Mouse (Mus musculus) myocyte (in vitro differentiated cells): ENCODE data around the gene Wnt2. TPM values are rescaled to one million over a fixed set of nuclear protein-coding genes. Genes with fewer than 3 reads are reported as not detected.

Experiments used
- H3K27me3 ChIP-seq: one replicate; pipeline ENCODE4 v1.6.1; 2011; ENCODE audit not compliant: control insufficient read depth, insufficient read depth, insufficient read length
- H3K36me3 ChIP-seq: one replicate; pipeline ENCODE4 v1.6.1; 2011; ENCODE audit not compliant: control insufficient read depth, insufficient read depth
- H3K4me2 ChIP-seq: one replicate; pipeline ENCODE4 v1.6.1; 2011; ENCODE audit warnings: low read depth, control low read depth
- H3K4me3 ChIP-seq: one replicate; pipeline ENCODE4 v1.5.1; 2011; ENCODE audit warnings: mild to moderate bottlenecking, control low read depth, moderate library complexity
- H3K79me2 ChIP-seq: one replicate; pipeline ENCODE4 v1.6.1; 2011; ENCODE audit not compliant: control insufficient read depth, insufficient read depth
- H3ac ChIP-seq: one replicate; pipeline ENCODE4 v1.6.1; 2011; ENCODE audit not compliant: control insufficient read depth, insufficient read length
- CEBPB ChIP-seq: IDR thresholded peaks from 2 replicates; pipeline ENCODE4 v1.6.1; 2011; ENCODE audit warnings: mild to moderate bottlenecking, moderate library complexity; ENCODE audit not compliant: poor library complexity, insufficient read depth, severe bottlenecking
- E2F4 ChIP-seq: IDR thresholded peaks from one replicate; pipeline ENCODE4 v1.6.1; 2011; ENCODE audit warnings: mild to moderate bottlenecking, control low read depth, moderate library complexity; ENCODE audit not compliant: insufficient read depth
- MAX ChIP-seq: IDR thresholded peaks from one replicate; pipeline ENCODE4 v1.6.1; 2011; ENCODE audit warnings: low read depth, mild to moderate bottlenecking, control low read depth
- MYOD1 ChIP-seq, 3 experiments: IDR thresholded peaks; one replicate each; pipeline ENCODE4 v1.6.1; 2011; ENCODE audit warnings: control low read depth in 2 of 3, low read depth in 2 of 3, mild to moderate bottlenecking in 2 of 3, moderate library complexity in 1 of 3; ENCODE audit not compliant: insufficient read length in 2 of 3, control insufficient read depth in 1 of 3
- MYOG ChIP-seq, 3 experiments: IDR thresholded peaks; one replicate each; pipeline ENCODE4 v1.6.1; 2011; ENCODE audit warnings: control low read depth in 2 of 3, low read depth in 2 of 3, mild to moderate bottlenecking in 2 of 3; ENCODE audit not compliant: insufficient read length in 2 of 3, control insufficient read depth in 1 of 3, insufficient read depth in 1 of 3
- POLR2A ChIP-seq: IDR thresholded peaks from one replicate; pipeline ENCODE4 v1.6.1; 2011; ENCODE audit warnings: low read depth, mild to moderate bottlenecking, control low read depth, moderate library complexity; ENCODE audit not compliant: insufficient read length
- POLR2AphosphoS2 ChIP-seq: IDR thresholded peaks from one replicate; pipeline ENCODE4 v1.6.1; 2011; ENCODE audit warnings: low read depth, control low read depth; ENCODE audit not compliant: insufficient read length
- REST ChIP-seq: IDR thresholded peaks from one replicate; pipeline ENCODE4 v1.6.1; 2011; ENCODE audit warnings: mild to moderate bottlenecking, control low read depth, moderate library complexity; ENCODE audit not compliant: insufficient read depth, insufficient read length
- SRF ChIP-seq: IDR thresholded peaks from one replicate; pipeline ENCODE4 v1.6.1; 2011; ENCODE audit warnings: low read depth; ENCODE audit not compliant: control insufficient read depth, insufficient read length
- TCF12 ChIP-seq: IDR thresholded peaks from one replicate; pipeline ENCODE4 v1.6.1; 2011; ENCODE audit warnings: mild to moderate bottlenecking, control low read depth; ENCODE audit not compliant: poor library complexity, insufficient read depth, severe bottlenecking
- TCF3 ChIP-seq: IDR thresholded peaks from one replicate; pipeline ENCODE4 v1.6.1; 2011; ENCODE audit warnings: low read depth, control low read depth; ENCODE audit not compliant: insufficient read length
- USF1 ChIP-seq: IDR thresholded peaks from one replicate; pipeline ENCODE4 v1.6.1; 2011; ENCODE audit warnings: low read depth, mild to moderate bottlenecking, control low read depth, moderate library complexity
- polyA plus RNA-seq: library from polyadenylated mRNA; unstranded; fragments of >200 nt; fragmentation: generic; extraction: Trizol; gene quantifications from one replicate; pipeline ENCODE4 v1.2.1, GENCODE M21; 2012; ENCODE audit warnings: missing spikeins

The Wnt2 gene
- polyA plus RNA-seq, 1 experiment, result not detected

DNA sequence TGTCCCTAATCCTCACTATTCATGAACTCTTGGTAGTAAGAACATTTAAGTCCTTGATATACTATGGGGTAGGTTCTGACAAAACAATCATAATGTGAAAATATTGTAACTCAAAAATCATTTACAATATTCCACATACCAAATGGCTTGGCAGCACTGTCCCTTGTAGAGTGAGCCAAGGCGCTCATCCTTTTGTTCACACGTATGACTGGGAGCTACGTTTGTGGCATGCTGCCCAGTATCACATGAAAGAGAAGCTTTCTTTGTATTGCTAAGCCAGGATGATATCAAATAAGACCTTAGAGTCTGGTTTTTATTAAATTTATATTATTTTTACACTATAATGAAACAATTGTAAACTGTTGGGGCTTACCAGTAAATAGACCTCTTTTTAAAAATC lies 56.0 kb downstream of the Wnt2 start:
- Histone ChIP-seq H3ac (no peak overlapping the region), H3K79me2 (no peaks in the 10 kb centered on the region), H3K27me3 (no peaks in the 10 kb centered on the region), H3K4me3 (no peak overlapping the region), H3K36me3 (no peaks in the 10 kb centered on the region), H3K4me2 (no peak overlapping the region)
- TF ChIP-seq CEBPB, result no peak
- no peak for TF ChIP-seq REST
- no peak for TF ChIP-seq POLR2A
- no peak for TF ChIP-seq USF1
- no peak for TF ChIP-seq SRF
- TF ChIP-seq E2F4, result no peak
- no peak for TF ChIP-seq MYOG (IDR thresholded peaks at IDR 0.05; ENCODE audit: control insufficient read depth in 1 of 3, insufficient read depth in 1 of 3, insufficient read length in 2 of 3, low read depth in 2 of 3)
- TF ChIP-seq POLR2AphosphoS2, result no peak
- TF ChIP-seq TCF12, result no peak
- no peak for TF ChIP-seq MYOD1 (IDR thresholded peaks at IDR 0.05; ENCODE audit: control insufficient read depth in 1 of 3, insufficient read length in 2 of 3, low read depth in 2 of 3)
- TF ChIP-seq MAX, result no peak
- no peak for TF ChIP-seq TCF3

DNA sequence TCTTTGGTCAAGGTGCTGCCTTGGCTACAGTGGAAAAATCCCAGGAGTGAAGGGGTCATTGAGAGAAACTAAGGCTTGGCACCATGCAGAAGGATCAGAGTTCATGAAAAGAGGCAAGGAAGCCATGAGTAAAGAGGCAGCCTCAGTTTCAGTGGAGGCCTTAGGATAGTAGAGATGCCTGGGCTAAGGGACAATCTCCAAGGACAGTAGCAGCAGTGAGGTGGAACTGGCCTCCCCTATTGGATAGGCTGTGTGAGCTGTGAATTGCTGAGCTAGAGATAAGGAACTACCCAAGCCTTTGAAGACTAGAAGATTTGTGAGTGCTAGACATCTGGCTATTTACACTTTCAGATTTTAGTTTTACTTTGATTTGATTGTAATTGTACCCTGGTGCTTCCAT lies 59.0 kb downstream of the Wnt2 start:
- H3K36me3 ChIP-seq, result no peaks in the 10 kb centered on the region

DNA sequence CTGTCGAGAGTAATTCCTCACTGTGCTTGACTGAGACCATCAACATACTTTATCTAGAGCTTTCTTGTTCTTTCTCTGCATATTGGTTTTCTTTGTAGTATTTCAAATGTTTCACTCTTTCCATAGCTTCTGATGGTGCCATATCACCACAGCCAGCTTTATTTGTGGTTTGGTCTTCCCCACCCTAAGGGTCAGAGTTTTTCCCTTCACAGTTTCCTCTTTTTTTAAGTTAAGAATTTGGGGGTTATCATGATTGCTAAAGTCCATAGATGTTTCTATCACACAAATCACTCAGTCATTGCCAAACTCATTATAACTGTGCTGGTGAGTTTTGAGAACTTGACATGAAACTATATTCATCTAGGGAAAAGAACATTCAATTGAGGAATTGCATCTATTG lies 60.6 kb downstream of the Wnt2 start:
- Histone ChIP-seq H3K79me2 (no peaks in the 10 kb centered on the region), H3K36me3 (no peaks in the 10 kb centered on the region), H3K4me3 (no peak overlapping the region), H3K27me3 (no peaks in the 10 kb centered on the region), H3ac (no peak overlapping the region), H3K4me2 (no peak overlapping the region)
- TF ChIP-seq CEBPB, result no peak
- no peak for TF ChIP-seq REST
- TF ChIP-seq TCF12, result no peak
- no peak for TF ChIP-seq E2F4
- no peak for TF ChIP-seq POLR2AphosphoS2
- TF ChIP-seq MYOG (IDR thresholded peaks at IDR 0.05; ENCODE audit: control insufficient read depth in 1 of 3, insufficient read depth in 1 of 3, insufficient read length in 2 of 3, low read depth in 2 of 3), result no peak
- TF ChIP-seq SRF, result no peak
- TF ChIP-seq POLR2A, result no peak
- TF ChIP-seq MYOD1 (IDR thresholded peaks at IDR 0.05; ENCODE audit: control insufficient read depth in 1 of 3, insufficient read length in 2 of 3, low read depth in 2 of 3), result no peak
- TF ChIP-seq TCF3, result no peak
- TF ChIP-seq MAX, result no peak
- no peak for TF ChIP-seq USF1

More for the DNA sequence above, 59.0 kb downstream of the Wnt2 start:
- Histone ChIP-seq H3ac (no peak overlapping the region), H3K27me3 (no peaks in the 10 kb centered on the region), H3K79me2 (no peaks in the 10 kb centered on the region), H3K4me3 (no peak overlapping the region), H3K4me2 (no peak overlapping the region)
- no peak for TF ChIP-seq TCF3
- TF ChIP-seq CEBPB, result no peak
- no peak for TF ChIP-seq SRF

DNA sequence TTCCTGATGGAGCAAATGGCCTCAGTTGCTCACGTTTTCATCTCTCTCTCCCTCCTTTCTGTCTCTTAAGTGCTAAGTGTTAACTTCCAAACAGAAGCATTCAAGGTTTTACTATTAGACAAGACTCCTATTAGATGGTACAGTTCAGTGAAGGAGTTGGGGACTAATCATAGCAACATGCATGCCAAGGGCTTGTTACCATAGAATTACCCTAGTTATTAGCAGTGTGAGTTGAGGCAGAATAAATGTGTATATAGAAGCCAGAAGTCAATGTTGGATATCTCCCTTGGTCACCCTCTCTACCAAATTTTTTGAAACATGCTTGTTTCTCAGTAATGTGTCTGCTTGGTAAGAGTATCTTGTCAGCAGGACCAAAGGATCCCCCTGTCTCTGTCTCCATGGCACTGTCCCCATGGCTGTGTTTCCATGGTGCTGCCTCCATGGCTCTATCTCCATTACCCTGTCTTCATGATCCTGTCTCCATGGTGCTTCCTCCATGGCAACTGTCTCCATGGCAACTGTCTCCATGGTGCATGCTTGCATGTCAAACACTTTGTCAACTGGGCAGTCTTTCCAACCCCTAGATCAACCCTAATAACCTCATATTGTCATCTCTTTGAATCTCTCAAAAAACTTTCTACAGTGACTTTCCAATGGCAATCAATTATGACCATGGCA lies 61.8 kb downstream of the Wnt2 start:
- H3ac ChIP-seq, result no peak overlapping the region
- TF ChIP-seq POLR2AphosphoS2 (no peak), TCF12 (no peak), TCF3 (no peak), CEBPB (no peak), USF1 (no peak)
- no peak overlapping the region for H3K4me3 ChIP-seq

DNA sequence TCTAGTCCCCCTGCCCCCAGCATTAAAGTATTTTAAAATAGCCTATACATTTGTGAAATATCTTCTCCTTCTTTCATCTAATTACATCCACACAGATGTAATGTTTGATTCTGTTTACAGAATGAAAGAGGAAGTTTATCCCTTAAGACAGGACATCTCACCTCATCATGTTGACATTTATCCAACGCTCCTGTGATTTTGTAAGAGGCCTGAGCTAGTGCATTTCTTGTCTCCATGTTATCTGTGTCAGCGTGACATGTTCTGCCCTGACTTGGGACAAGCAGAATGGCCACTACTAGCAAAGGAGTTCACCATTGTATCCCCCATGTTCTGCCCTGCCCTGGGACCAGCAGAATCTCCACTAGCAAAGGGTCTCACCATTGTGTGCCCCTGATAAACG lies 66.9 kb downstream of the Wnt2 start:
- H3K4me2 ChIP-seq, result no peak overlapping the region
- no peak for TF ChIP-seq MYOG (IDR thresholded peaks at IDR 0.05; ENCODE audit: control insufficient read depth in 1 of 3, insufficient read depth in 1 of 3, insufficient read length in 2 of 3, low read depth in 2 of 3)
- TF ChIP-seq MAX, result no peak
- no peak for TF ChIP-seq POLR2AphosphoS2
- TF ChIP-seq MYOD1 (IDR thresholded peaks at IDR 0.05; ENCODE audit: control insufficient read depth in 1 of 3, insufficient read length in 2 of 3, low read depth in 2 of 3), result no peak
- TF ChIP-seq SRF, result no peak
- TF ChIP-seq USF1, result no peak
- TF ChIP-seq E2F4, result no peak
- no peak for TF ChIP-seq TCF12
- TF ChIP-seq REST, result no peak
- TF ChIP-seq POLR2A, result no peak
- no peak for TF ChIP-seq CEBPB
- TF ChIP-seq TCF3, result no peak
- no peaks in the 10 kb centered on the region for H3K27me3 ChIP-seq
- no peaks in the 10 kb centered on the region for H3K79me2 ChIP-seq
- no peaks in the 10 kb centered on the region for H3K36me3 ChIP-seq
- no peak overlapping the region for H3ac ChIP-seq
- H3K4me3 ChIP-seq, result no peak overlapping the region

More for the DNA sequence above, 61.8 kb downstream of the Wnt2 start:
- no peak overlapping the region for H3K4me2 ChIP-seq
- no peaks in the 10 kb centered on the region for H3K79me2 ChIP-seq
- no peaks in the 10 kb centered on the region for H3K36me3 ChIP-seq
- H3K27me3 ChIP-seq, result no peaks in the 10 kb centered on the region
